ENCODE assay signal across 30 mouse cellular contexts in genomic region chr14:13620531-13620930, GRCm38 (mm10). TPM values are rescaled to one million over a fixed set of nuclear protein-coding genes. Genes with fewer than 3 reads are reported as not detected.
DNase-seq lines count a peak whose midpoint lies in the region; ATAC-seq lines count a peak whose summit lies in the region.
"Had no signal": no experiment of that assay in that cellular context is flagged by ENCODE, and none has a peak within 500 bp of the region (broad histone marks: within the 10 kb centered on the region; RNA-seq: fewer than 3 reads in every experiment).

No protein-coding gene starts in this region.

- no peaks in the 10 kb centered on the region for H3K36me3 ChIP-seq in hindbrain, embryonic 10.5 days
- H3K36me3 ChIP-seq in hindbrain, embryonic 14.5 days (replicated peaks; ENCODE audit: control insufficient read depth, insufficient read depth) = no peaks in the 10 kb centered on the region
- H3K36me3 ChIP-seq in midbrain, embryonic 10.5 days = no peaks in the 10 kb centered on the region
- no peaks in the 10 kb centered on the region for H3K36me3 ChIP-seq in midbrain, embryonic 15.5 days (replicated peaks)
- H3K36me3 ChIP-seq: embryonic facial prominence, embryonic 13.5 days; forebrain, embryonic 12.5 days; hindbrain, embryonic 12.5 days; liver, embryonic 12.5 days had no signal

- H3K27ac ChIP-seq in hindbrain, embryonic 10.5 days = no peak overlapping the region
- H3K27ac ChIP-seq in hindbrain, embryonic 14.5 days = no peak overlapping the region
- H3K27ac ChIP-seq in midbrain, embryonic 10.5 days (replicated peaks) = no peak overlapping the region
- no peak overlapping the region for H3K27ac ChIP-seq in midbrain, embryonic 15.5 days
- H3K27ac ChIP-seq: embryonic facial prominence, embryonic 13.5 days; forebrain, embryonic 12.5 days; hindbrain, embryonic 12.5 days; liver, embryonic 12.5 days had no signal

- H3K27me3 ChIP-seq in hindbrain, embryonic 10.5 days (ENCODE audit: insufficient read depth, poor library complexity, severe bottlenecking) = no peaks in the 10 kb centered on the region
- H3K27me3 ChIP-seq in hindbrain, embryonic 14.5 days (ENCODE audit: control insufficient read depth, insufficient read depth, low read length) = no peaks in the 10 kb centered on the region
- no peaks in the 10 kb centered on the region for H3K27me3 ChIP-seq in midbrain, embryonic 10.5 days (ENCODE audit: low read depth, poor library complexity, severe bottlenecking)
- no peaks in the 10 kb centered on the region for H3K27me3 ChIP-seq in midbrain, embryonic 15.5 days (replicated peaks)
- H3K27me3 ChIP-seq: embryonic facial prominence, embryonic 13.5 days; forebrain, embryonic 12.5 days; hindbrain, embryonic 12.5 days; liver, embryonic 12.5 days; megakaryocyte, embryonic 14.5 days; Patski had no signal

- no peaks in the 10 kb centered on the region for H3K9me3 ChIP-seq in hindbrain, embryonic 10.5 days
- no peaks in the 10 kb centered on the region for H3K9me3 ChIP-seq in hindbrain, embryonic 14.5 days (ENCODE audit: control insufficient read depth, low read length)
- no peaks in the 10 kb centered on the region for H3K9me3 ChIP-seq in midbrain, embryonic 10.5 days (replicated peaks)
- H3K9me3 ChIP-seq in midbrain, embryonic 15.5 days = no peaks in the 10 kb centered on the region
- H3K9me3 ChIP-seq: embryonic facial prominence, embryonic 13.5 days; forebrain, embryonic 12.5 days; hindbrain, embryonic 12.5 days; liver, embryonic 12.5 days had no signal

- no peak for ATAC-seq in hindbrain, embryonic 14.5 days (ENCODE audit: low FRiP score)
- ATAC-seq in midbrain, embryonic 15.5 days (replicated peaks) = no peak
- ATAC-seq: liver, embryonic 12.5 days; liver, postnatal 0 days; Patski had no signal

- no peak overlapping the region for H3K4me2 ChIP-seq in hindbrain, embryonic 14.5 days (replicated peaks)
- no peak overlapping the region for H3K4me2 ChIP-seq in midbrain, embryonic 15.5 days
- H3K4me2 ChIP-seq: embryonic facial prominence, embryonic 13.5 days; forebrain, embryonic 12.5 days; hindbrain, embryonic 12.5 days; liver, embryonic 12.5 days had no signal

- no peak overlapping the region for H3K4me3 ChIP-seq in hindbrain, embryonic 10.5 days
- H3K4me3 ChIP-seq in hindbrain, embryonic 14.5 days (replicated peaks; ENCODE audit: low read length) = no peak overlapping the region
- H3K4me3 ChIP-seq in midbrain, embryonic 10.5 days = no peak overlapping the region
- no peak overlapping the region for H3K4me3 ChIP-seq in midbrain, embryonic 15.5 days
- H3K4me3 ChIP-seq: embryonic facial prominence, embryonic 13.5 days; forebrain, embryonic 12.5 days; hindbrain, embryonic 12.5 days; liver, embryonic 12.5 days; megakaryocyte, embryonic 14.5 days had no signal

- H3K9ac ChIP-seq in hindbrain, embryonic 14.5 days = no peak overlapping the region
- no peak overlapping the region for H3K9ac ChIP-seq in midbrain, embryonic 15.5 days
- H3K9ac ChIP-seq: embryonic facial prominence, embryonic 13.5 days; forebrain, embryonic 12.5 days; hindbrain, embryonic 12.5 days; liver, embryonic 12.5 days; liver, postnatal 0 days had no signal

- WGBS in hindbrain, embryonic 10.5 days = 40% methylated on average over 2 of the region's 2 CpGs
- 46% methylated on average over 2 of the region's 2 CpGs for WGBS in hindbrain, embryonic 14.5 days
- WGBS in midbrain, embryonic 10.5 days = 47% methylated on average over 2 of the region's 2 CpGs
- 72% methylated on average over 2 of the region's 2 CpGs for WGBS in midbrain, embryonic 15.5 days

- peak; percentile 48 for DNase-seq in hindbrain, embryonic 10.5 days (ENCODE audit: low spot score)
- no peak for DNase-seq in hindbrain, embryonic 14.5 days (ENCODE audit: low spot score)
- DNase-seq in midbrain, embryonic 10.5 days (ENCODE audit: low spot score) = peak; percentile 12
- DNase-seq in embryo, embryonic 11 days = peak; percentile 46
- peak; percentile 9 for DNase-seq in mesoderm, embryonic 11.5 days (ENCODE audit: low read depth, low spot score)
- DNase-seq in thymus, postnatal 14 days = no peak
- DNase-seq: adrenal gland, postnatal 10 days; cerebellum, adult 11 months; cerebellum, adult 9-11 months; gastrocnemius, postnatal 10 days; heart, postnatal 14 days; kidney, adult 18-20 months; kidney, postnatal 25 days; liver, postnatal 0 days; lung, postnatal 4 days; midbrain, embryonic 14.5 days; right cerebral cortex, postnatal 14 days had no signal

- peaks cover 4% of the 10 kb centered on the region; the same call in 1 of the 2 replicates for H3K4me1 ChIP-seq in hindbrain, embryonic 10.5 days (replicated peaks)
- H3K4me1 ChIP-seq in hindbrain, embryonic 14.5 days (replicated peaks; ENCODE audit: control insufficient read depth, insufficient read depth, low read length) = no peaks in the 10 kb centered on the region
- H3K4me1 ChIP-seq in midbrain, embryonic 10.5 days = no peaks in the 10 kb centered on the region
- H3K4me1 ChIP-seq in midbrain, embryonic 15.5 days = no peaks in the 10 kb centered on the region
- H3K4me1 ChIP-seq: embryonic facial prominence, embryonic 13.5 days; forebrain, embryonic 12.5 days; hindbrain, embryonic 12.5 days; liver, embryonic 12.5 days; megakaryocyte, embryonic 14.5 days had no signal

RNA-seq across cellular contexts. Expression of gene Sntn, which starts 50.1 kb away (rescaled TPM):
- not detected in 2 replicates for polyA plus RNA-seq in hindbrain, embryonic 10.5 days (2016; fragmentation: Nextera tagmentation; extraction: Ambion mirVana)
- not detected in 2 replicates for polyA plus RNA-seq in hindbrain, embryonic 14.5 days (2014; fragmentation: Nextera tagmentation; extraction: Ambion mirVana)
- not detected in 2 replicates for polyA plus RNA-seq in midbrain, embryonic 10.5 days (2016; fragmentation: Nextera tagmentation; extraction: Ambion mirVana)
- polyA plus RNA-seq in midbrain, embryonic 15.5 days (2015; fragmentation: Nextera tagmentation; extraction: Ambion mirVana) = not detected in 2 replicates
- polyA plus RNA-seq: embryonic facial prominence, embryonic 13.5 days; forebrain, embryonic 12.5 days; heart, embryonic 14.5 days; hindbrain, embryonic 12.5 days; limb, embryonic 14.5 days; liver, embryonic 12.5 days; liver, postnatal 0 days; midbrain, embryonic 14.5 days; neural tube, embryonic 11.5 days; Patski; small intestine, adult 2 months; stomach, embryonic 14.5 days; testis, adult 2 months had no signal

Comparison
In these comparisons a context has a peak if more than half of its experiments do, and no peak if none do; other contexts are left out.
1. DNase-seq: peak in hindbrain, embryonic 10.5 days (single experiment), midbrain, embryonic 10.5 days (single experiment), embryo, embryonic 11 days (single experiment) and mesoderm, embryonic 11.5 days (single experiment); none in hindbrain, embryonic 14.5 days (single experiment) and thymus, postnatal 14 days (single experiment).